Comparison of ENCODE assay signal across 20 mouse cellular contexts in genomic region chr3:4271361-4271760, GRCm38 (mm10).
"Had no signal": no experiment of that assay in that cellular context is flagged by ENCODE, and none has a peak within 500 bp of the region (broad histone marks: within the 10 kb centered on the region; RNA-seq: fewer than 3 reads in every experiment).

No protein-coding gene starts in this region.

- H3K9me3 ChIP-seq: megakaryocyte, embryonic 14.5 days; midbrain, embryonic 13.5 days; midbrain, embryonic 15.5 days; neural tube, embryonic 13.5 days; neural tube, embryonic 15.5 days had no signal

- H3K27me3 ChIP-seq: megakaryocyte, embryonic 14.5 days; midbrain, embryonic 13.5 days; midbrain, embryonic 15.5 days; neural tube, embryonic 13.5 days; neural tube, embryonic 15.5 days had no signal

- H3K9ac ChIP-seq: lung, embryonic 14.5 days; midbrain, embryonic 13.5 days; midbrain, embryonic 15.5 days; neural tube, embryonic 13.5 days; neural tube, embryonic 15.5 days had no signal

- H3K4me3 ChIP-seq: megakaryocyte, embryonic 14.5 days; midbrain, embryonic 13.5 days; midbrain, embryonic 15.5 days; myocyte; neural tube, embryonic 13.5 days; neural tube, embryonic 15.5 days had no signal

- DNase-seq: lung, adult 18-20 months; lung, embryonic 14.5 days; lung, postnatal 14 days; lung, postnatal 36 days; retina, postnatal 1 day; right cerebral cortex, adult 18-20 months; right cerebral cortex, postnatal 25 days; right cerebral cortex, postnatal 4 days; spleen, adult 18-20 months; thymus, adult 18-20 months; thymus, postnatal 14 days; thymus, postnatal 36 days had no signal

- H3K4me2 ChIP-seq: lung, embryonic 14.5 days; midbrain, embryonic 11.5 days; midbrain, embryonic 13.5 days; midbrain, embryonic 15.5 days; neural tube, embryonic 13.5 days; neural tube, embryonic 15.5 days had no signal

- ATAC-seq: midbrain, embryonic 13.5 days; midbrain, embryonic 15.5 days had no signal

- H3K36me3 ChIP-seq: midbrain, embryonic 13.5 days; midbrain, embryonic 15.5 days; neural tube, embryonic 13.5 days; neural tube, embryonic 15.5 days had no signal

- H3K27ac ChIP-seq: macrophage; midbrain, embryonic 13.5 days; midbrain, embryonic 15.5 days; neural tube, embryonic 13.5 days; neural tube, embryonic 15.5 days had no signal

- H3K4me1 ChIP-seq: megakaryocyte, embryonic 14.5 days; midbrain, embryonic 13.5 days; neural tube, embryonic 13.5 days; neural tube, embryonic 15.5 days had no signal
